Mouse (Mus musculus) forebrain, embryonic 13.5 days (tissue): ENCODE data around the gene Ppt2. TPM values are rescaled to one million over a fixed set of nuclear protein-coding genes. Genes with fewer than 3 reads are reported as not detected.

Source experiments
- ATAC-seq: fragments of 200-750 bp; cut with Nextera tagmentation; 2 replicates; pipeline ENCODE4 v1.8.0; 2017
- H3K27ac ChIP-seq: fragments of 300-500 bp; sonication (generic); 2 replicates; pipeline ENCODE4 v1.5.1; 2015; ENCODE audit warnings: inconsistent platforms, mild to moderate bottlenecking, moderate library complexity
- H3K27me3 ChIP-seq: fragments of 300-500 bp; sonication (generic); 2 replicates; pipeline ENCODE4 v1.6.1; 2015; ENCODE audit warnings: mild to moderate bottlenecking, inconsistent platforms
- H3K36me3 ChIP-seq: fragments of 300-500 bp; sonication (generic); 2 replicates; pipeline ENCODE4 v1.6.1; 2015; ENCODE audit warnings: mild to moderate bottlenecking, inconsistent platforms; ENCODE audit not compliant: poor library complexity, severe bottlenecking
- H3K4me1 ChIP-seq: fragments of 300-500 bp; sonication (generic); 2 replicates; pipeline ENCODE4 v1.6.1; 2015; ENCODE audit warnings: inconsistent platforms
- H3K4me2 ChIP-seq: fragments of 300-500 bp; sonication (generic); 2 replicates; pipeline ENCODE4 v1.6.1; 2015; ENCODE audit warnings: inconsistent platforms, mild to moderate bottlenecking, moderate library complexity
- H3K4me3 ChIP-seq: fragments of 300-500 bp; sonication (generic); 2 replicates; pipeline ENCODE4 v1.5.1; 2015; ENCODE audit warnings: mild to moderate bottlenecking, inconsistent platforms
- H3K9ac ChIP-seq: fragments of 300-500 bp; sonication (generic); 2 replicates; pipeline ENCODE4 v1.6.1; 2015; ENCODE audit warnings: mild to moderate bottlenecking, inconsistent platforms
- H3K9me3 ChIP-seq: fragments of 300-500 bp; sonication (generic); replicated peaks from 2 replicates; pipeline ENCODE4 v1.6.1; 2016; ENCODE audit warnings: inconsistent platforms
- WGBS: fragments of 180-500 bp; shearing (Covaris S2); methylation state at CpG from one replicate; pipeline ENCODE4 v1.1.7; 2015; 5-methylcytosine and 5-hydroxymethylcytosine counted together
- polyA plus RNA-seq: library from polyadenylated mRNA; unstranded; fragments of >200 nt; fragmentation: Nextera tagmentation; extraction: Ambion mirVana; gene quantifications from 2 replicates; pipeline ENCODE4 v1.2.1, GENCODE M21; 2015

Gene Ppt2
- polyA plus RNA-seq, 1 experiment from 2014 or later: 15.9 TPM

GRCm38 (mm10) chr17:34654392-34654791 is 26.1 kb upstream of the Ppt2 start:
- H3K9ac ChIP-seq: no peak overlapping the region
- ATAC-seq: no peak
- H3K9me3 ChIP-seq: no peaks in the 10 kb centered on the region
- no peak overlapping the region for H3K27ac ChIP-seq
- H3K4me2 ChIP-seq: no peak overlapping the region
- H3K4me3 ChIP-seq: no peak overlapping the region
- H3K4me1 ChIP-seq: no peaks in the 10 kb centered on the region
- H3K27me3 ChIP-seq: peaks cover 7% of the 10 kb centered on the region; the same call in 1 of the 2 replicates
- 93% methylated on average over 13 of the region's 13 CpGs for WGBS
- peaks cover 60% of the 10 kb centered on the region for H3K36me3 ChIP-seq

DNA sequence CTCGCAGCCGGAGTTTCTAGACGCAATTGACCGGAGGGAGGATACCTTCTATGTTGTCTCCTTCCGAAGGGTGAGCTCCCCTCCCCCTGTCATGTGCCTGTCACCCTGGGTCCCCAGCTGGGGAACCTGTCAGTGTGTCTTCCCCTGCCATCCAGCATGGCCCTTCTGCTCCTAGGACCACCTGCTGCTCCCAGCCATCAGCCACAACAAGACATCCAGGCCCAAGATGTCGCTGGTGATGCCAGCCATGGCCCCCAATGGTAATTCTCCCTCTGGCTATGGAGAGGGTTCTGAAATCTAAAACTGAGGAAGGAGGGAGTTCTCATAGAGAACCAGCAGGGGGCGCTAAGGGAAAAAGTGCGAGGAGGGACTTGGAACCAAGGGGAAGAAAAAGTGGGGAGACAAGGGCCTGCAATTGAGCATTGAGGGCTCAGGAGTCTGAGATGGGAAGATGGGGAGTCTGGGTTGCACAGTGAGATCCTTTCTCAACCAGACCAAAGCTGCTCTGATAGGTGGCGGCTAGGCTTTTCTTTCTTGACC is 25.5 kb upstream of the Ppt2 start:
- no peak overlapping the region for H3K4me3 ChIP-seq
- H3K4me2 ChIP-seq: no peak overlapping the region
- no peaks in the 10 kb centered on the region for H3K9me3 ChIP-seq
- H3K9ac ChIP-seq: no peak overlapping the region
- no peaks in the 10 kb centered on the region; the same call in 1 of the 2 replicates for H3K4me1 ChIP-seq
- WGBS: 65% methylated on average over 9 of the region's 9 CpGs
- ATAC-seq: no peak
- peaks cover 1% of the 10 kb centered on the region; the same call in 1 of the 2 replicates for H3K27me3 ChIP-seq
- peaks cover 66% of the 10 kb centered on the region for H3K36me3 ChIP-seq
- H3K27ac ChIP-seq: no peak overlapping the region

GRCm38 (mm10) chr17:34652985-34653384 is 24.7 kb upstream of the Ppt2 start:
- H3K27me3 ChIP-seq: no peaks in the 10 kb centered on the region
- ATAC-seq: no peak
- peaks cover 70% of the 10 kb centered on the region for H3K36me3 ChIP-seq
- WGBS: 96% methylated on average over 8 of the region's 8 CpGs
- H3K4me3 ChIP-seq: no peak overlapping the region
- no peak overlapping the region for H3K9ac ChIP-seq
- peaks cover 7% of the 10 kb centered on the region for H3K4me1 ChIP-seq
- no peak overlapping the region for H3K4me2 ChIP-seq
- H3K27ac ChIP-seq: no peak overlapping the region
- no peaks in the 10 kb centered on the region for H3K9me3 ChIP-seq

DNA sequence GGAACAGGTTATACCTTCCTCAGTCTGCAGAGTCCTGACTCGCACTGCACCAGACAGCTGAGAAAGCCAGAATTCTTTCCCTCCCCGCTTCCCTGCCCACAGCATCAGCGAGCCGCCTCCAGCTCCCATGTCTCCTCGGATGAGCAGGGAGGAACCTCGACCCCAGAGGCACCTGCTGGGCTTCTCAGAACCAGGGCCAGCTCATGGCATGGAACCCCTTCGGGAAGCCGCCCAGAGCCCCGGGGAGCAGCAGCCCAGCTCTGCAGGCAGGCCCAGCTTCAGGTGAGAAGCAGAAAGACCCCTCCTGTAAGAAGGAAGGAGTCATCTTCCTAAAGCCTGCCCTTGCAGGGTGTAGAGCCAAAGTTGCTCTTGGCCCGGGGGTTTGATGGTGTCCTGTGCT is 24.2 kb upstream of the Ppt2 start:
- ATAC-seq: no peak
- Histone ChIP-seq H3K4me3 (no peak overlapping the region), H3K9ac (no peak overlapping the region), H3K27me3 (no peaks in the 10 kb centered on the region), H3K4me1 (peaks cover 12% of the 10 kb centered on the region), H3K9me3 (no peaks in the 10 kb centered on the region), H3K4me2 (no peak overlapping the region), H3K36me3 (peaks cover 70% of the 10 kb centered on the region), H3K27ac (no peak overlapping the region)
- 94% methylated on average over 10 of the region's 10 CpGs for WGBS

- ATAC-seq: no peak
- whole genome bisulfite sequencing: 46% methylated on average over 19 of the region's 19 CpGs
- H3K36me3 ChIP-seq: peaks cover 70% of the 10 kb centered on the region
These were observed 23.4 kb upstream of the Ppt2 start for GRCm38 (mm10) chr17:34651507-34652221.

GRCm38 (mm10) chr17:34650781-34651180 is 22.5 kb upstream of the Ppt2 start:
- Histone ChIP-seq H3K9me3 (no peaks in the 10 kb centered on the region), H3K4me3 (no peak overlapping the region), H3K9ac (peak overlapping the region; percentile 21; the same call in 1 of the 2 replicates), H3K36me3 (peaks cover 70% of the 10 kb centered on the region), H3K4me2 (no peak overlapping the region), H3K4me1 (peaks cover 21% of the 10 kb centered on the region), H3K27me3 (no peaks in the 10 kb centered on the region), H3K27ac (no peak overlapping the region)
- 92% methylated on average over 14 of the region's 14 CpGs for WGBS
- ATAC-seq: no peak

More at GRCm38 (mm10) chr17:34651507-34652221, 23.4 kb upstream of the Ppt2 start:
- Histone ChIP-seq H3K9me3 (no peaks in the 10 kb centered on the region), H3K9ac (no peak overlapping the region), H3K4me1 (peaks cover 13% of the 10 kb centered on the region), H3K4me2 (no peak overlapping the region), H3K27me3 (no peaks in the 10 kb centered on the region), H3K4me3 (no peak overlapping the region), H3K27ac (no peak overlapping the region)

GRCm38 (mm10) chr17:34649106-34649864 is 21.0 kb upstream of the Ppt2 start:
- Histone ChIP-seq H3K4me3 (no peak overlapping the region), H3K4me1 (peaks cover 31% of the 10 kb centered on the region), H3K4me2 (no peak overlapping the region), H3K27ac (no peak overlapping the region), H3K27me3 (no peaks in the 10 kb centered on the region), H3K9me3 (no peaks in the 10 kb centered on the region), H3K36me3 (peaks cover 59% of the 10 kb centered on the region), H3K9ac (no peak overlapping the region)
- 91% methylated on average over 18 of the region's 18 CpGs for WGBS
- no peak for ATAC-seq

DNA sequence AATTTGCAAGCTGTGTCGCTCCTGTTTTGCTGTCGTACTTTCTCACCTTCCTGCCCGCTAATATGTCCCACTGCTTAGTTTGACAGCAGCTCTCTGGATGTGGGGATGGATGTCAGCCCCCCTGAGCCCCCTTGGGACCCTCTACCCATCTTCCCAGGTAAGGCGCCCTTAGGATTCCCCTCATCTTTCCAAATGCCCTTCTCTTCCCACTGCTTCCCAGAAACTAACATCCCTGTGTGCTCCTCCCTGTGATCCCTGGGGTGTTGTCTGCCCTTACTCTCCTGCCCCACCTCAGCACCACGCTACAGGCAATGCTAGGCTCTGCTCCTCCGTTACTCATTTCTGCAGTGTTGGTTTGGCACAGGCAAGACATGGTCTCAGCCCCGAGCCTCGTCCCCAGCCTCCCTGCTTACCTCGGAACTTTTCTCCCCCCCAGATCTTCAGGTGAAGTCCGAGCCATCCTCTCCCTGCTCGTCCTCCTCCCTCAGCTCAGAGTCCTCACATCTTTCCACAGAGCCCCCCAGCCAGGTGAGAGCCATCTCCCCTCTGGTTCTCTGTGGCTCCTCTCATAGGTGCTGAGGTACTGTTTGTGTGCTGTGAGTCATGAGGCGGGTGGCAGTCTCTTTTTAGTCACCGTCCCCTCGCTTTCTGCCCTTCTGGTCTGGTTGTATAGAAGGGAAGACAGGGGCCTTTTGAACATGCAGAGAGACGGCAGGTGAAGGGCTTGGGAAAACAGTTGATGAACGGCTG is 20.0 kb upstream of the Ppt2 start:
- H3K4me2 ChIP-seq: peak overlapping the region; percentile 91
- peak overlapping the region; percentile 89 for H3K9ac ChIP-seq
- H3K27ac ChIP-seq: no peak overlapping the region
- WGBS: 85% methylated on average over 16 of the region's 16 CpGs
- H3K27me3 ChIP-seq: no peaks in the 10 kb centered on the region
- H3K9me3 ChIP-seq: no peaks in the 10 kb centered on the region
- peaks cover 50% of the 10 kb centered on the region for H3K36me3 ChIP-seq
- peak overlapping the region; percentile 93 for H3K4me3 ChIP-seq
- no peak for ATAC-seq
- H3K4me1 ChIP-seq: peaks cover 31% of the 10 kb centered on the region

DNA sequence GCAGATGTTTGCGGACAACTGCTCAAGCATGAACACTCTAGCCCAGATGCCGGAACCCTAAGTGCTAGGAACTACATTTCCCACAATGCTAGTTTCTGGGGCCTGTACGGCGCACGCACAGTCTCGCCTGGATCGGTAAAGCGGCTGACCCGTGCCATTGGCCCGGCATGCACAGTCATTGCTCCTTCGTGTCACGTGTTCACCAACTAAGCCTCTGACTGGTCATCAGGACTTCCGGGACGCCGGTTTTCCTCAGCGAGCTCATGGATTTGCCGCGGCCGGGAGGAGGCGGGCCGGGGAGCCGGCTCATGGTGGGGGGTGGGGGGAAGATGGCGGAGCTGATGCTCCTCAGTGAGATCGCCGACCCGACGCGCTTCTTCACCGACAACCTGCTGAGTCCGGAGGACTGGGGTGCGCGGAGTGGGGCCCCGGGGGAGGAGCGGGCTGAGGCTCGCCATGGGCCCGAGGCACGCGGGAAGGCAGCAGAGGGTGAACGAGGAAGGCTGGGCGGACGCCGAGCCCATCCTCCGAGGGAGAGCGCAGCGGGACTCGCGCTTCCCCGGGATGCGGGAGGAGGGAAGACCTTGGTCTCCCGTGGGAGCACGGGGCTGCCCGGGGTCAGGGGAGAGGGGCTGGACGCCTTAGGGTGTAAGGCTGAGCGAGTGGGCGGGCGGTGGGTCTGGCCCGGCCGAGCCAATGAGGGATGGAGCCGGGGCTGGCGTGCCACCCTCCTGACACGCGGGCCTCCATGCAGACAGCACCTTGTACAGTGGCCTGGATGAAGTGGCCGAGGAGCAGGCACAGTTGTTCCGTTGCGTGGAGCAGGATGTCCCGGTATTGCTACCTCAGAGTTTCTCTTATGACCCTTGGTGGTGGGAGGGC is 18.8 kb upstream of the Ppt2 start, which contains the start of gene Atf6b:
Atf6b (plus strand) TSS at position 241 of the 882 bp plus-strand sequence.
- ATAC-seq: peak; percentile 97
- Histone ChIP-seq H3K9me3 (no peaks in the 10 kb centered on the region), H3K27me3 (no peaks in the 10 kb centered on the region), H3K9ac (peak within 1 kb of the TSS; percentile 89), H3K4me1 (peaks cover 31% of the 10 kb centered on the region), H3K27ac (peak within 1 kb of the TSS; percentile 60), H3K36me3 (peaks cover 38% of the 10 kb centered on the region), H3K4me2 (peak within 1 kb of the TSS; percentile 91), H3K4me3 (peak within 1 kb of the TSS; percentile 93)
- WGBS: 1% methylated on average over 66 of the region's 66 CpGs

GRCm38 (mm10) chr17:34645831-34646511 is 17.7 kb upstream of the Ppt2 start:
- peak overlapping the region; percentile 11; the same call in 1 of the 2 replicates for H3K4me3 ChIP-seq
- 89% methylated on average over 30 of the region's 30 CpGs for WGBS

More at GRCm38 (mm10) chr17:34645831-34646511, 17.7 kb upstream of the Ppt2 start:
- H3K27me3 ChIP-seq: no peaks in the 10 kb centered on the region
- H3K36me3 ChIP-seq: peaks cover 26% of the 10 kb centered on the region
- no peak overlapping the region for H3K27ac ChIP-seq
- H3K9me3 ChIP-seq: no peaks in the 10 kb centered on the region
- H3K4me2 ChIP-seq: peak overlapping the region; percentile 70
- H3K9ac ChIP-seq: peak overlapping the region; percentile 70; the same call in 1 of the 2 replicates
- peaks cover 37% of the 10 kb centered on the region for H3K4me1 ChIP-seq
- no peak for ATAC-seq
